Mouse (Mus musculus) embryonic fibroblast, embryonic 13.5 days (primary cell): ENCODE results near the gene Iqca. TPM values are rescaled to one million over a fixed set of nuclear protein-coding genes. Genes with fewer than 3 reads are reported as not detected.

Experiments used
- H3K27ac ChIP-seq: 2 replicates; pipeline ENCODE4 v1.5.1; 2012; ENCODE audit warnings: low read length, control low read depth, inconsistent platforms; ENCODE audit not compliant: insufficient read depth
- H3K4me1 ChIP-seq: 2 replicates; pipeline ENCODE4 v1.6.1; 2011; ENCODE audit warnings: low read length; ENCODE audit not compliant: control insufficient read depth, insufficient read depth
- H3K4me3 ChIP-seq: 2 replicates; pipeline ENCODE4 v1.5.1; 2011; ENCODE audit warnings: mild to moderate bottlenecking, control low read depth, low read length; ENCODE audit not compliant: insufficient read depth
- CTCF ChIP-seq: IDR thresholded peaks from 2 replicates; pipeline ENCODE4 v1.5.1; 2011; ENCODE audit warnings: mild to moderate bottlenecking, control low read depth, low read length, moderate library complexity, borderline replicate concordance; ENCODE audit not compliant: insufficient read depth
- POLR2A ChIP-seq: IDR thresholded peaks from 2 replicates; pipeline ENCODE4 v1.6.1; 2011; ENCODE audit warnings: low read depth, mild to moderate bottlenecking, control low read depth, low read length, moderate library complexity
- polyA plus RNA-seq: library from polyadenylated mRNA; stranded (reverse); fragments of >200 nt; gene quantifications from 2 replicates; pipeline ENCODE4 v1.2.4, GENCODE M21; 2011; ENCODE audit warnings: low read depth; ENCODE audit not compliant: missing spikeins, insufficient read length

The Iqca gene
- not detected in 2 replicates for polyA plus RNA-seq

DNA sequence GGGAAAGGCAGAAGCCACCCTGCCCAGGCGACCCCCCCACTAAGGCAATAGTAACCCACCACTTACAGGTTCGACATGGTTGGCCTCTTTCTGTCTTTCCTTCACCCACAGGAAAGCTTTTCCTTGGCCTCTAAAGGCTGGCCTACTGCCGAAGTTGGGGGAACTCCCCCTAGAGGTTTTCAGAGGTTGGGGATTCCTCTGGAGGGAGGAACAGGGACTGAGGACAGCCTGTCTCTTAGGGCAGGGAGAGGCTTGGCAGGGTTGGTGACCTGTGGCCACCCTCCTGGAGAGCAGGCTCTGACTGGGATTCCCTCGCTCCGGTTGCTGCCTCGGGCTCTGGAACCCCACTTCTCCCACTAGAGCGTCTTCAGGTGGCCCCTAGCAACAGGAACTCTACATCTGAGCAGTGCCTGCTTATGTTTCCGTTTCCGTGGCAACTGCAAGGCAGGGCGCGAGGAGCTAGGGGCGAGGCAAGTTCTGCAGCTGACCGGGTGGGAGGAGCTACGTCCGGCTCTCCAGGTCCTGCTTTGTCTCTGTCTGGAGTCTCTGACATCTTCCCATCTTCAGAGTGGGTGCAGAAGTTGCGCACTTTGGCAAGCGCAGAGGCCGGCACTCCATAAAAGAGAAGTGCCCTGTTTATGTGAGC lies at the start of gene Iqca:
Gene Iqca, minus strand, starts transcription at position 303 of the 646 bp plus-strand sequence.
- Histone ChIP-seq H3K4me3 (no peak within 1 kb of the TSS), H3K27ac (no peak within 1 kb of the TSS), H3K4me1 (no peaks in the 10 kb centered on the region; the same call in 1 of the 2 replicates)
- TF ChIP-seq POLR2A: no peak
- TF ChIP-seq CTCF: no peak

DNA sequence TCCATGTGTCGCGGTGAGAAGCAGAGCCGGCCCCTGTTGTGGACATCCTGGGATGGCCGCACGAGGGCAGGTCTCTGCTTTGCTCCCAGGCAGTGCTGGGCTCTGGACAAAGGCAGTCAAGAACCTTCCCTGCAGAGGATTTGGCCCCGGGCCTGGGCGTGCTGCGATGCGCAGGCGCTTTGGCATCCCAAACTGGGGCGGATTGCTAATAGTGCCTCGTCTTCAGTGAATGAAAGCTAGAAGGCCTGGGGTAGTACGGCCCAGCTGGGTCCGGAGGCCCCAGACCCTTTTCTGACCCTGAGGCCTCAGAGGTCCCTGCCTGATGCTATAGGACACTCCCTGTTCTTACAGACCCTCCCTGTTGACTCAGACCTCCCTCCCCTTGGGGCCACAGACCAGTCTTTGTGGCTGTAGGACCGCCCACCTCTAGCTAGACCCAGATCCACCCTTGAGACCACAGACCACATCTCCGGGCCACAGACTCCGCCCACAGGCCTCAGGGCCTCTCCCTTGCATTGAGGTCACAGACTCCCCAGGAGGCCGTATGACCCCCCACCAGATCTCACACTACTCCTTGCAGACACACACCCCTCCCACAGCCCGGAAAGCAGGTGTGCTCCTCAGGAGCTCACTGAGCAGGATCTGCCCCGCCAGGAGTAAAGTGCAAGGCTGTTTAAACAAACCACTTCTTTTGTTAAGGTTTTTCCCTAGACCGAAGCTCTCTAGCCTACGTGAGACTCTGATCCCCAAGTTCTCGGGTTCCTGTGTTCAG lies 49.2 kb upstream of the Iqca start:
- TF ChIP-seq CTCF: no peak
- TF ChIP-seq POLR2A: no peak
- no peak overlapping the region for H3K4me3 ChIP-seq
- H3K27ac ChIP-seq: no peak overlapping the region
- H3K4me1 ChIP-seq: peaks cover 4% of the 10 kb centered on the region; the same call in 1 of the 2 replicates

DNA sequence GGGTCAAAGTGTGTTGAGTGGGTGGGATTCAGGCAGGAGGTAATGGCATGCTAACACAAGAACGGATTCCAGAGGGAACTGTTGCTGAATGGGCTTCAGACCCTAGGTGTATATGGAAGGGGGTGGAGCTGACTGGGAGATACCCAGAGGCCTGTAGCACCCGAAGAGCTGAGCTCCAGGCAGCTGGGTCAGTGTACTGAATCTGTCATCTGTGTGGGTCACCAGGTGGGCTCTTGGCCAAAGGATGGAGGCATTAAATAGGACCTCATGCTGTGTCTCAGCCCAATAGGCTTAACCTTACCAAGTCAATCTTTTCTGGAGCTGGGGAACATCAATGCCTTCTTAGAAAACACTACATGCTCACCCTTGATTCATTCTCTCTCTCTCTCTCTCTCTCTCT lies 48.5 kb upstream of the Iqca start:
- Histone ChIP-seq H3K27ac (no peak overlapping the region), H3K4me3 (no peak overlapping the region), H3K4me1 (no peaks in the 10 kb centered on the region)
- no peak for TF ChIP-seq CTCF
- no peak for TF ChIP-seq POLR2A

DNA sequence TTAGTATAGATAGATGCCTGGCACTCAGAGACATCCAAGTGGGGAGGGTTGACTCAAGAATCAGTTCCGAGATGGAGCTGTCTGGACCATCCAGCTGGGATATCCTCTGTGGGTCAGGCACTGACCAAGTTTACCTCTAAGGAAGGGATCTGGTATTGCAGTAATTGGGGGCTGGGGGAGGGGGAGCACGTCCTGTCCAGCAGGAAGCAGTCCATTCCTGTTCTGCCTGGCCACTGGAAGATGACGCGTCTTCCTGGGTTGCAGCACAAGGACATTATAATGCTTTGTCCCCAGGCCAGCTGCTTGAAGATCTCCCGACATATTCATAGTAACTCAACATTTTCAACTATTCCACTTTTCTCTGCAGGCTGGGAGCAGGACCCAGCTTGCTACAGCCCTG lies 48.0 kb upstream of the Iqca start:
- TF ChIP-seq POLR2A (no peak), CTCF (no peak)
- Histone ChIP-seq H3K4me1 (no peaks in the 10 kb centered on the region), H3K27ac (no peak overlapping the region)

DNA sequence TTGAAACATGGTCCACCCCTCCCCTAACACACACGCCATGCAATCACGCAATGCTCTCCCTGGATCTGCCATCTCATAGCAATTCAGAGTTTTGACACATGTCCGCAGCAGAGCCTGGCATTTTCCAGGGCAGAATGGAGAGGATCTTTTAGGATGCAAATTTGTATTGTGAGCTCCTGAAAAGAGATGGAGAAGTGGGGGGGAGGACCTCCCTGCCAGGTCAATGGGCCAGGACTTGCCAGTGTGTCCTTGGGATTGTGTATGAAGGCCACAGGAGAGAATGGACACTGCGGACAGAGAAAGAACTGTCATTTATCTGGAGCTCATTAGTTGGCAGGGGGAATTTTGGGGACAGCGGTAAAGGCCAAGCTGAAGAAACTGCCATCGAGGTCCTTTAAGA lies 35.8 kb upstream of the Iqca start:
- H3K4me1 ChIP-seq: no peaks in the 10 kb centered on the region
- H3K27ac ChIP-seq: no peak overlapping the region
- TF ChIP-seq CTCF: no peak
- no peak overlapping the region for H3K4me3 ChIP-seq

More for the DNA sequence above, 48.0 kb upstream of the Iqca start:
- H3K4me3 ChIP-seq: no peak overlapping the region

DNA sequence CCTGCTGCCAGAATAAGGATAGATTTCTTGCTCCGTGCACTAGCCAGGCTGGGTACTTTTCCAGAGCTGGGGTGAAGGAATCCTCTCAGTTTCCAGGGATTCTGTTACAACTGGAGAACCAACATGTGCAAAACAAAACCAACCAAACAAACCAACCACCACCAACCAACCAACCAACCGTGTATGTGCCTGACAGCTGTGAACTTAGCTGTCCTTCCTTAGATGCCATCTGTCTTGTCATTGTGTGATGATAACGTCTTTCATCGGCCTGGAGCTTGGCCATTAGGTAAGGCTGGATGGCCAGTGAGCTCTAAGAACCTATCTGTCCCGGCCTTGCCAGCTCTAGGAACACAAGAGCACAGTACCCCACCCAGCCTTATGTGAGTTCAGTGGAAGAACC lies 33.7 kb upstream of the Iqca start:
- no peak for TF ChIP-seq POLR2A
- no peak for TF ChIP-seq CTCF
- no peak overlapping the region for H3K27ac ChIP-seq
- no peaks in the 10 kb centered on the region for H3K4me1 ChIP-seq
- H3K4me3 ChIP-seq: no peak overlapping the region

DNA sequence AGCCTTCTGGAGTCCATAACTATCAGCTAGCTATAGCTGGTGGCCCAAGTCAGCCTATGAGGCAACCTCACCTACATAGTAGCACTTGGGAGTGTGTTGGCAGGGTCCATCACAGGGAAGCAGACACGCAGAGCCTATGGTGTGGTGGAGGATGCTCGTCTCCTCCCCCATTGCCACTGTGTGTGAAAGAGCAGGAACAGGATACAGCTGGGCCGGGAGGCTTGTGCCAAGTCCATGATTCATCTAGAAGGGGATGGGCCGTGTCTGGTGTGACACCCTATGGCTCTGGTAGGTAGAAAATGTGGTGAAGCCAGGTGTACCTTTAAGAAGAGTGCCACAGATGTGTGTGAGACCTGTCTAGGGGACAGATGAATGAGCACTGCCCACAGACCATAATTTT lies 33.0 kb upstream of the Iqca start:
- no peak overlapping the region for H3K4me3 ChIP-seq
- no peak for TF ChIP-seq CTCF
- no peak for TF ChIP-seq POLR2A

DNA sequence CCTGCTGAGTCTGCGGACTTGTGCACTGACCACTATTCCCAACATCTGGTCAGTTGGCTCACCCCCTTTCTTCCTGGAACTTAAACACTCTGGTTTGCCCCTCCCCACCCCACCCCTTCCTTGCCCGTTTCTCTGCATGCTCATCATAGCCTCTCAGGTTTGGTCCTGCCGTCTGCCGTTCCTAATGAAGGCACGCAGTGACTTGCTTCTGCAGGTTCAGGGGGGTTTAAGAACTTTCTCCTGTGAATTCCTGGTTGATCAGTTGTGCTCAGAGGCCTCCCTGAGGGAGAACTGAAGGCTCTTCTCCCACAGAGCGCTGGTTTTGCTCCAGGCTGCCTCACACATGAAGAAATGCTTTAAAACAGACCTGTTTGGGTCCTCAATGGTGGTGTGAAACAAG lies 30.4 kb upstream of the Iqca start:
- Histone ChIP-seq H3K4me3 (no peak overlapping the region), H3K27ac (no peak overlapping the region), H3K4me1 (no peaks in the 10 kb centered on the region)
- TF ChIP-seq POLR2A: no peak
- no peak for TF ChIP-seq CTCF

More for the DNA sequence above, 33.0 kb upstream of the Iqca start:
- H3K27ac ChIP-seq: no peak overlapping the region
- no peaks in the 10 kb centered on the region for H3K4me1 ChIP-seq

DNA sequence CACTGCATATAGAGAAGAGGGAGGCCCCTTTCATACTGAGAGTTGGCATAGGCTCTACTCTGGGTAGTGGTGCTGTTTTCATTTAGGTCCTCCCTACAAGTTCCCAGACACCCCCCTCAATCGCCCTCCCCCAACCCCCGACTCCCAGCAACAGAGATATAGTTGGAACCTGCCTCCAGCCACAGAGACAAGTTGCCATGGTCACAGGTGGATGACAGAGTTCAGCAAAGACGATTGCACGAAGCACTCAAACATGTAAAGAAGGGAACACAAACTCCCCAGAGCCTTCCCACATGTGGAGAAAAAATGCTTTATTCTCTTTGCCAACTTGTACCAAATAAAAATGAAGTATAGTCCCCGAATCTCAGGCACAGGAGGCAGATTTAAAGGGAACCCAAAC lies 29.3 kb upstream of the Iqca start:
- TF ChIP-seq CTCF: no peak
- TF ChIP-seq POLR2A: no peak
- Histone ChIP-seq H3K4me1 (0 out of 2 replicates have a peak, but pooled peaks cover 1% of the 10 kb centered on the region), H3K27ac (no peak overlapping the region), H3K4me3 (no peak overlapping the region)

DNA sequence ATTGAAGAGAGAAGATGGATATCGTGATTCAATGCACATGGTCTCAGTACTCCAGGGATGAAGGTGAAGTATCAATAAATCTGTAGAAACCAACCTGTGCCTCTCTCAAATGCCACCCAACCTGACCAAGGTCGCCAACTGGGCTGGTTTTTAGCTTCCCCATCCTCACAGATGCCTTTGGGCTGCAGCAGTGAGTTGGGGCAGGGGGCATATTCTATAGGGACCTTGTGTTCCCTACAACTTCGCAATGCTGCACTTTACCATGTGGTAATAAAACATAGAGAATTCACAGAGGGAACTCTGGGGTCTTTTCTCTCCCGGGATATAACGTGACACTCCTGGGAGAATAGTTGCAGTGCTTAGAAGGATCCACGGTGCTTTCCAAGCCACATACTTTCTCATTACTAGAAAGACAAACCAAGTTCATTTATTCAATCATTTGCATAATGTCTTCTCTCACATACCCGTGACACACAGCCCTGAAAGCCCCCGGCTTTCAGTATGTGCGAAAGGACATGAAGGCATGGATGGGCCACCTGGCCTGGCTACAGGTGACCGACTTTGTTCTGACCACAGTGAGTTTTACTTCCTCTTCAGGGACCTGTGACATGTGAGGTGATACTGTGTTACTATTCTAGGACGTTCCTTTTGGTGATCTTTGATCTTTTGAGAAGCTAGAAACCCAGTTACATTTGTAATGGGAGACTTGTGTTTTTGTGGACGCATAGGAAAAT lies 27.9 kb upstream of the Iqca start:
- Histone ChIP-seq H3K27ac (no peak overlapping the region), H3K4me1 (peaks cover 5% of the 10 kb centered on the region; the same call in 1 of the 2 replicates), H3K4me3 (no peak overlapping the region)
- TF ChIP-seq POLR2A: no peak
- TF ChIP-seq CTCF: no peak
